Mouse (Mus musculus) midbrain, postnatal 0 days (tissue): ENCODE results near the gene Smarcb1. TPM values are rescaled to one million over a fixed set of nuclear protein-coding genes. Genes with fewer than 3 reads are reported as not detected.

Experiments used
- ATAC-seq: fragments of 200-750 bp; cut with Nextera tagmentation; 2 replicates; pipeline ENCODE4 v1.8.0; 2017; ENCODE audit warnings: moderate number of reproducible peaks, mild to moderate bottlenecking, moderate TSS enrichment, moderate library complexity; ENCODE audit not compliant: low FRiP score
- DNase-seq: peaks from one replicate; pipeline ENCODE4 v3.0.0-alpha.2; 2015; ENCODE audit warnings: low spot score
- H3K27ac ChIP-seq: fragments of 300-500 bp; sonication (generic); 2 replicates; pipeline ENCODE4 v1.5.1; 2014; ENCODE audit warnings: low read depth, mild to moderate bottlenecking, low read length, mixed read lengths
- H3K27me3 ChIP-seq: fragments of 300-500 bp; sonication (generic); 2 replicates; pipeline ENCODE4 v1.6.1; 2014; ENCODE audit warnings: low read length, control low read depth, mixed read lengths; ENCODE audit not compliant: insufficient read depth
- H3K36me3 ChIP-seq: fragments of 300-500 bp; sonication (generic); 2 replicates; pipeline ENCODE4 v1.6.1; 2014; ENCODE audit warnings: low read length, control low read depth, mixed read lengths; ENCODE audit not compliant: insufficient read depth
- H3K4me1 ChIP-seq: fragments of 300-500 bp; sonication (generic); 2 replicates; pipeline ENCODE4 v1.6.1; 2014; ENCODE audit warnings: mild to moderate bottlenecking, control low read depth, antibody characterized with exemption, low read length, mixed read lengths; ENCODE audit not compliant: insufficient read depth
- H3K4me2 ChIP-seq: fragments of 300-500 bp; sonication (generic); 2 replicates; pipeline ENCODE4 v1.6.1; 2014; ENCODE audit warnings: low read depth, mild to moderate bottlenecking, low read length, mixed read lengths; ENCODE audit not compliant: poor library complexity, severe bottlenecking
- H3K4me3 ChIP-seq: fragments of 300-500 bp; sonication (generic); 2 replicates; pipeline ENCODE4 v1.5.1; 2014; ENCODE audit warnings: low read depth, mild to moderate bottlenecking, low read length, moderate library complexity
- H3K9ac ChIP-seq: fragments of 300-500 bp; sonication (generic); replicated peaks from 2 replicates; pipeline ENCODE4 v1.6.1; 2014; ENCODE audit warnings: mild to moderate bottlenecking, low read length, moderate library complexity, mixed read lengths; ENCODE audit not compliant: poor library complexity, severe bottlenecking
- H3K9me3 ChIP-seq: fragments of 300-500 bp; sonication (generic); 2 replicates; pipeline ENCODE4 v1.6.1; 2016; ENCODE audit warnings: low read length, control low read depth
- CTCF ChIP-seq: IDR thresholded peaks from 2 replicates; pipeline ENCODE4 v1.5.1; 2016; ENCODE audit warnings: antibody characterized with exemption, mild to moderate bottlenecking
- WGBS: fragments of 180-500 bp; shearing (Covaris S2); extraction: QIAGEN DNeasy Blood & Tissue Kit; methylation state at CpG from one replicate; pipeline ENCODE4 v1.1.7; 2014; 5-methylcytosine and 5-hydroxymethylcytosine counted together
- polyA plus RNA-seq: library from polyadenylated mRNA; unstranded; fragments of >200 nt; fragmentation: Nextera tagmentation; extraction: Ambion mirVana; gene quantifications from 2 replicates; pipeline ENCODE4 v1.2.1, GENCODE M21; 2015
- total RNA-seq: library from RNA; depleted of rRNA; stranded (reverse); fragments of >200 nt; gene quantifications from 2 replicates; pipeline ENCODE4 v1.2.3, GENCODE M21; 2014

Smarcb1 gene
- total and polyA plus RNA-seq, 2 experiments from 2014 or later: 147 to 205 TPM

DNA sequence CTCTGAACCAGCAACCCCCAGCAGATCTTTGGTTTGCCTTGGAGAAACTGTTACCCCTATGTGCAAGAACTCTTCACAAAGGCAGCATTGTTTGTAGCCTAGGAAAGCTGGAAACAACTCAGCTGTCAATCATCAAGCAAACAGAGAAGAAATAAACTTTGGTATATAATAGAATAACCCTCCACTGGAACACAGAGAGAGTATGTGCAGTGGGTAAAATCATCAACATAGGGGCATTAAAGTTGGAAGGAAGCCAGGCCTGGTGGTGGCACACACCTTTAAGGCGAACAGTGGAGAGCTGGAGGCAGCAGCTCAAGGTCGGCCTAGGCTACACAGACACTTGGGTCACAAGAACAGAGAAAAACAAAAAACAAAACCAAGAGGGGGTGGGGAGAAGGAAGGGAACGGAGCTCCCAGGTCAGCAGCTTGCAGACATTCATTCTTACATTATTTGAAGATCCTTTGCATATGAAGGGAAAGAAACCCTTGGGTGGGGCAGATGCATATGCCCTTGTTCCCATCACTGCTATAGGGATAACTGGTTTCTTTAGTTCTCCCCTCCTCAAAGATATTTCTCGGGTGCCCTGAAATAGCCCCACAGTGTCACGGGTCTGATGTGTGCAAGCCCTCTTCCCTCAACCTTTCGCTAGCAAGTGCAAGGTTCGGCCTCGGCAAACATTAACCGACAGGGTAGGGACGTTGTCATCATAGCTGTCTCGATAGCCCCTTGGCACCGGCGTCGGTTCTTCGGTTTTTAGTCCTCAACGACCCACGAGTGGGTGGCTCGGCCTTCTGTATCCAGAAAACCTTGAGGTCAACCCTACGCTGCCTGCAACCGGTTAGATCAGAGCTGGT lies 39.6 kb downstream of the Smarcb1 start:
- 20% methylated on average over 20 of the region's 20 CpGs for WGBS
- no peak overlapping the region for H3K27ac ChIP-seq

DNA sequence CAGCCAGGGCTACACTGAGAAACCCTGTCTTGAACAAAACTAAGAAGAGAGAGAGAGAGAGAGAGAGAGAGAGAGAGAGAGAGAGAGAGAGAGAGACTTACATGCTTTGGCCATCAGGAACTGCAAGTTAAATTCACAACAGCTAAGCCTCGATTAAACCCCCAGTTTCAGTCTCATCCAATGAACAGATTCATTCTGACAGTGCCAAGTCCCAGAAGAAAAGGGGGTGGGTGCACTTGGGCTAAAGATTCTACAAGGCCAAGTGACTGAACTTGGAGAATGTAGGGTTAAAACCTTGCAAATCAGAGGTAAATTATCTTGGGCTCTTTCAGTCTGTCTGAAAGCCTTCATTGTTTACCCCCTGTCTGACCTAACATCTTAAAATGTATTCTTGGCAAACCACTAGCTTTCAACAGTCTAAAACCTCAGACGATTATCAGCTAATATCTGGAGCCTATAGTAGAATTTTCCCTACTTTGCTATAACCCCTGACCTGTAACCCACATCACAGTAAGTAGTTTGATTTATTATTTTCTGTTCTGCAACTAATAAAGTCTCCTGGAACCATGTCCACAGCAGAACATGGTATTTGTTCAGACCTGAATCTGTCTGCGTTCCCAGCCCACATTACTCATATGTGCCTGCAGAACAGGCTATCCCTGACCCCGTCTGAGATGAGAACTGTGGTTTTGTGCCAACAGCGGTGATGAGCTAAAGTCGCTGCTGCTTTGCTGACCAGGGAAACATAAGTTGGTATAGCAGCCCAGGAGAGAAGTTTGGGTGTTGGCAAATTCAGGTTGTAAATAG lies 40.4 kb downstream of the Smarcb1 start:
- H3K9ac ChIP-seq: no peak overlapping the region
- no peaks in the 10 kb centered on the region for H3K27me3 ChIP-seq
- no peak for TF ChIP-seq CTCF
- no peaks in the 10 kb centered on the region for H3K9me3 ChIP-seq
- 58% methylated on average over 6 of the region's 6 CpGs for WGBS
- ATAC-seq: no peak
- H3K27ac ChIP-seq: no peak overlapping the region
- H3K36me3 ChIP-seq: no peaks in the 10 kb centered on the region
- no peak overlapping the region for H3K4me2 ChIP-seq
- H3K4me3 ChIP-seq: no peak overlapping the region
- H3K4me1 ChIP-seq: no peaks in the 10 kb centered on the region
- DNase-seq: no peak

More for the DNA sequence above, 39.6 kb downstream of the Smarcb1 start:
- no peaks in the 10 kb centered on the region for H3K36me3 ChIP-seq
- no peak overlapping the region for H3K9ac ChIP-seq
- no peak overlapping the region for H3K4me2 ChIP-seq
- no peaks in the 10 kb centered on the region for H3K4me1 ChIP-seq
- no peaks in the 10 kb centered on the region for H3K27me3 ChIP-seq
- DNase-seq (no peak), ATAC-seq (no peak)
- H3K4me3 ChIP-seq: no peak overlapping the region
- H3K9me3 ChIP-seq: no peaks in the 10 kb centered on the region
- TF ChIP-seq CTCF: no peak

DNA sequence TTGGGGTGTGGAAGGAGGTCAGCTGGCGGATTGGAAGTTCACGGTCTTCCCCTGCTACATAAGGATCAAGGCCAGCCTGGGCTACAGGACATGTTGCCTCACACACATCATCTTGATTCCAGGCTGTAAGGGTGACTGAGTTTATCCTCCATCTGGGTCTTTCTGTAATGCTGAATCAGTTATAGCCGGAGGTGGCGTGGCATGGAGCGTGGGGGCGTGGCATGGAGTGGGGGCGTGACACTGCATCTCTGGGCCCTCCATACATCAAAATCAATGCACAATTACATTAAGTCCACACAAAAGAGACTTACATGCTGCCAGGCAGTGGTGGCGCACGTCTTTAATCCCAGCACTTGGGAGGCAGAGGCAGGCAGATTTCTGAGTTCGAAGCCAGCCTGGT lies 41.1 kb downstream of the Smarcb1 start:
- Histone ChIP-seq H3K4me2 (no peak overlapping the region), H3K4me1 (no peaks in the 10 kb centered on the region), H3K27me3 (no peaks in the 10 kb centered on the region), H3K9me3 (no peaks in the 10 kb centered on the region), H3K27ac (no peak overlapping the region), H3K9ac (no peak overlapping the region), H3K4me3 (no peak overlapping the region), H3K36me3 (no peaks in the 10 kb centered on the region)
- 93% methylated on average over 10 of the region's 10 CpGs for WGBS
- ATAC-seq (no peak), DNase-seq (no peak)
- TF ChIP-seq CTCF: no peak

DNA sequence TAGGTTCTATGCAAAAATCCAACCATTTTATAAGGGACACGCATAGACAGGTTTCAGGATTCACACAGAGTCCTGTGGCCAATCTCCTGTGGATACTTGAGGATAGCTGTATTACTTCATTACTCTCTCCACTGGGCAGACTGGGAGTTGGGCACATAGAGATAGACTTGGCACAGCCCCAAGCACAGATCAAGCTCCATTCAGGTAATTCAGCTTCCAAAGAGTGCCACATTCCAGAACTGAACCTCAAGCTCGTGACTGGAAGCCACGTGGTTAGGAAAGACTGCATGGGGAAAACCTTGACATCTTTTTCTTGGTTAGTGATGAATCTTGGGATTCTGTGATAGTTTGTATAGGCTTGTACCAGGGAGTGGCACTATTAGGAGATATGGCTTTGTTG lies 42.6 kb downstream of the Smarcb1 start:
- no peaks in the 10 kb centered on the region for H3K36me3 ChIP-seq
- ATAC-seq (no peak), DNase-seq (no peak)
- no peak overlapping the region for H3K27ac ChIP-seq
- no peaks in the 10 kb centered on the region for H3K27me3 ChIP-seq
- no peak for TF ChIP-seq CTCF
- WGBS: 89% methylated on average over 3 of the region's 3 CpGs
- no peaks in the 10 kb centered on the region for H3K9me3 ChIP-seq
- H3K9ac ChIP-seq: no peak overlapping the region
- peaks cover 2% of the 10 kb centered on the region; the same call in 1 of the 2 replicates for H3K4me1 ChIP-seq
- no peak overlapping the region for H3K4me2 ChIP-seq
- no peak overlapping the region for H3K4me3 ChIP-seq

DNA sequence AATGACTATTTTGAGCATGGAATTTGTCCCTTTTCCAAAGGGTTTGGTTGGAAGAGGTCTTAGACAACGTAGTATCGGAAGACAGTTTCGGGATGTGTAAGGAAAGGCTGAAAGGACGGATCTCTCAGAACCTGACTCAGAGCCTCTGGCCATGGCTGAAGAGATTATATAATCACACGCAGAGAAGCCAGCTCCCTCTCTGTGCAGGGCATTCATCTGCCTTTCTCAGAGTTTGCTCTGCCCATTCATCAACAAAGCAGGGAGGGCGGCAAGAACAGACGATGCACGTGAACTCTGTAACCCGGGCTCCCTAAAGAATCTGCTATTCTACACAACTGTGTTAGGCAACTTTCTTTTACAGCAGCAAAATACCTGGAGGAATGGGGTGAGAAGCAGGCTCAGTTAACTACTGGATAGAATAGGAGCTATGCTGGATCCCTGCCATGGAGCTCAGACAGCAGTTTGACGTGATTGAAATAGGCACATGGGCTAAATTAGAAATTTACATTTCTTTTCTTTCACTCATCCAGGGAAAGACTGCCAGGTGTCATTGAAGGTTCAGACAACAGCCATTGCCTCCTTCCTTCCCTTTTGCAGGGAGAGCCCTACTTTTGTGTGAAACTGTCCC lies 47.8 kb downstream of the Smarcb1 start:
- Histone ChIP-seq H3K36me3 (no peaks in the 10 kb centered on the region), H3K27ac (peak overlapping the region; percentile 78), H3K9ac (peak overlapping the region; percentile 55), H3K9me3 (no peaks in the 10 kb centered on the region), H3K27me3 (no peaks in the 10 kb centered on the region), H3K4me1 (peaks cover 4% of the 10 kb centered on the region; the same call in 1 of the 2 replicates), H3K4me2 (peak overlapping the region; percentile 67), H3K4me3 (peak overlapping the region; percentile 31)
- 12% methylated on average over 10 of the region's 10 CpGs for WGBS
- ATAC-seq (no peak), DNase-seq (peak; percentile 33)
- TF ChIP-seq CTCF: no peak
